Mouse (Mus musculus) granulocyte monocyte progenitor cell, adult 5-6 weeks (primary cell): ENCODE data around the gene Cdh4. TPM values are rescaled to one million over a fixed set of nuclear protein-coding genes. Genes with fewer than 3 reads are reported as not detected.

ENCODE experiments used
- ATAC-seq: replicated peaks from 2 replicates; pipeline ENCODE4 v1.8.0; 2016; ENCODE audit warnings: mild to moderate bottlenecking, moderate TSS enrichment, inconsistent platforms; ENCODE audit not compliant: poor library complexity, severe bottlenecking
- total RNA-seq, 2 experiments: library from RNA; stranded (forward) in 1 of 2; stranded (reverse) in 1 of 2; fragments of 200-712, 200-1000 nt in 1 of 2; fragments of >200 nt in 1 of 2; fragmentation: Nextera tagmentation in 1 of 2; gene quantifications; 2 replicates each; pipeline ENCODE4 v1.2.3; 2014 to 2017

The Cdh4 gene
- total RNA-seq, 2 experiments from 2014 or later, result not detected

DNA sequence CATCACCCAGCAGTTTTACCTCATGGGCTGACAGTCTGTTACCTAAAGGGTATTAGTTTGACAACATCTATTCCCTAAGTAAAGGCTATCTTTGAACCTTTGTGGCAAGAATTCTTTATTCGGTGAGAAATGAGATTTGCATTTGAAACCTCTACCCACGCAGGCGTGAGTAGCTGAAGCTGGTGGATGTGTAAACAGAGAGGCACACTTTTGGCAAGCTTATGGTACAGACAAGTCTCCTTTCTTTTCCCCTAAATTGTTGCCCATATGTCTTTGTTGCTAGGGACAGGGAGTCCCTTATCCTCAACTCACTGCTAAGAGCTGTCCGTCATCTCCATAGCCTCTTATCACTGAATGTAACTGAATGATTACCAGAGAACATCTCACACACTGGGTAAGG lies 21.3 kb downstream of the Cdh4 start:
- ATAC-seq, result no peak

DNA sequence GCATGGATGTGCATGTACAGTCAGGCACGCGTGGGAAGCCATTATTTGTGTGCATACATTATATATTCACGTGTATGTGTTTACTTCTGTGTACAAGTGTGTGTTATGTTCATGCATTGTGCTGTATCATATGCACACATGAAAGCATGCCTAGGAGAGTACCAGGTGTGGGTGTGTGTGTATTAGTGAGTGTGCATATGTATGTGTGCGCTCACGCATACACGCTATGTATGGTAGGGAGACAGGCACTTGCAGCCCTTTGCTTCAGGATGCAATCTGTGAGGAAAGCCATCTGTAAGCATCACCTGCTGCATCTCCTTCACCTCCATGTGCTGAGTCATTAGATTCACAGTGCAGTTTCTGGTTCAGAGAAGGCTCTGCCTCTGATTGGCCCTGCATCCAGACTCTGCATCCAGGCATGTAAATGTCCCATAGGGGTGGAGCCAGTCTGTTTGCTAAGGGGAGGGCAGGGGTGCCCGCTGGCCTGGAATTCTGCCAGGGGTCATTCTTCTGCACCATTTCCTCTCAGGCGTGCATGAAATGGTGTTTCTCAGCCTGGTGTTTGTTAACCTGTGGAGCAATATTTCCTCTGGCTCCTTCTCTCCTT lies 25.7 kb downstream of the Cdh4 start:
- ATAC-seq, result no peak

DNA sequence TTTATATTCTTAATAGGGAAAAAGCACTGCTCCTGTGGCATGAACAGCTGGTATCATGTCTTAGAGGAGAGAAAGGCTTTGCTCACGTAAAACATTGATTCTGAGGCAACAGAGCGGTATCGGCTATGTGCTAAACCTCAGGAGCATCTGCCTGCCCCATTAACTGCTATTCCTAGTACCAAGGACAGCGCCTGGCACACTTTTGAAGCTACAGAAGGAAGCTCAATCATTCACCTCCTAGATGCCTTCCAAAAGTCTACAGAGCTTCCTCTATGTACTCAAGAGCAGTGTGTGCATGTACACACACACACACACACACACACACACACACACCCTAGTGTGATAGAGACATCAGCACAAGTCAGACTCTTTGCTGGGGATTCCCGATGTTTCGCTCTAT lies 34.4 kb downstream of the Cdh4 start:
- no peak for ATAC-seq

DNA sequence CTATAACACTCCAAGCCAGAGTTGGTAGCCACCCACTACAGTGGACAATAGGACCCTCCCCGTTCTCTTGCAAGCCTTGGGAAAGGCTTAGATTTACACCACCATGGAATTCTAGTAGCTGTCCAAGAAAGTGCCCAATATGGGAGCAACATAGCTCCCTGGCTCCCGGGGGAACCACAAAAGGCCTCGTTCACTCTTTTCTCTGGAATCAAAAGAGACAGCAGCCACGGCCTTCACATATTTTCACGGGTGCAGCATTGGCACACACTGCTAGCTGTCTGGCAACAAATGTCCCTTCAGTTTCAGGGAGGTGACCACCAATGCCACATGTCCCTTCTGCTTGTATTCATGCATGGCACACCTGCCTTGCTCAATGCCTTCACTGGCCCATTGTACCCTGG lies 38.6 kb downstream of the Cdh4 start:
- no peak for ATAC-seq

GRCm38 (mm10) chr2:179481363-179481762 lies 39.1 kb downstream of the Cdh4 start:
- no peak for ATAC-seq

DNA sequence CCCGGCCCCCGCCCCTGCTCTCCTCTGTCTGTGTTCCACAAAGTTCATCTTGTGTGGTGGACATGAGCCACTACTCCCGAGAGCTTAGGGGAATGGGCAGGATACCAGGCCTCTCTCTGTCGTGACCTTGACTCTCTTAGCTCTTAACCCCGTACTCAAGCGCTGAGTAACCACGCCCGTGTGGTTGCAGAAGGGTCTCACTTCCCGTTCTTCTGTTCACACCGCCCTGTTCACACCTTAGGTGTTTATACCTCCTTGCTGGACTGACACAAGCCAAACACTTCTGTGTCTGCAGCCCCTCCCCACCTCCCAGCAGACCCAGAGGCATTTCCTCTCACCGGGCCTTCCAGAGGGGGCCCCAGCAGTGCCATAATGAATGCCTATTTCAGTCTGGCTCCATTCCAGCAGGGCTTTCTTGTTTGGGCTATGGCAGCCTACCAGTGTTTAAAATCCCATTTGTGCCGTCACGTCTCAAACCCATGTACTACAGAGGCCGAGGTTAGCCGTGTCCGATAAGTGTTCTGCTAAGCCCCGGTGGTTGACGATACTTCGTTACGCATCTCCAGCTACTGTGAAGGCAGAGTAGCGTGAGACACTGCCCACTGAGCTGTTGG lies 46.4 kb downstream of the Cdh4 start:
- no peak for ATAC-seq

DNA sequence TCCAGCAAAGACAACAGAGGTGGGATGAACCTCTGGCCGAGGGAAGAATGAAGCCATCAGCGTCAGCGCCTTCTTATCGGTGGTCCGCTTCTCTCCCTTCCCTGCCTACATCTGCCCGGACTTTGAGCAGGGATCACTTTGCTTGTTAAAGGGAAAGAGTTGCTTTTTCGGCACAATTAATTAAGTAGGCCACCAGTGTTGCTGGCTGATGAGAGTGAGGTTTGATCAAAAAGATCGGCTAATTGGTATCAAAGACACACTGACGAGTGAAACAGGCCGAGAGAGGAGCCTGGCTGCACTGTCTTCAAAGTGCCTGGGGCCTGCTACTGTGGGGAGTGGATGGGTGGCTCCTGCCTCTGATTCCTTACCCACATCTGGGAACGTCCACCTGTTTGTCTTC lies 49.7 kb downstream of the Cdh4 start:
- ATAC-seq, result no peak

GRCm38 (mm10) chr2:179494276-179494675 lies 52.0 kb downstream of the Cdh4 start:
- no peak for ATAC-seq

GRCm38 (mm10) chr2:179510439-179510838 lies 68.2 kb downstream of the Cdh4 start:
- no peak for ATAC-seq

DNA sequence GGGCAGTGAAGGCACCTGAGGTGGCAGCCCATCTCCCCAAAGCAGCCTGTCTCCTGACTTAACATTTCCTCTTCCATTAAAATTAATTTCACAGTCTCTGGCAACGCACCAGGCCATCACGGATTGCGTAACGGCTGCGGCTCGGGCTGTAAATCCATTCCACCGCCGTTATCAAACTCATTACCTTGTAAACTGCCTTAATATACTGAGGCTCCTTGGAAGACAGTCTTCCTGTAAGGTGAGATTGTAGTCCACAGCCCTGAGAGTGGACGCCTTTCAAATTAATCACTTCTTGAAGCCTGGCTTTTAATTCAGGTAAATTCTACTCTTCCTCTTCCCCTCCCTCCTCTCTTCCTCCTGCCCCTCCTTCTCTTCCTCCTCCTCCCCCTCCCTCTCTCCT lies 74.3 kb downstream of the Cdh4 start:
- ATAC-seq, result no peak

- ATAC-seq, result no peak
These were observed 76.3 kb downstream of the Cdh4 start for GRCm38 (mm10) chr2:179518456-179519032.

GRCm38 (mm10) chr2:179519161-179519560 lies 76.9 kb downstream of the Cdh4 start:
- ATAC-seq, result no peak

- no peak for ATAC-seq
These were observed 77.7 kb downstream of the Cdh4 start for GRCm38 (mm10) chr2:179519931-179520330.

GRCm38 (mm10) chr2:179520941-179521340 lies 78.7 kb downstream of the Cdh4 start:
- ATAC-seq, result no peak

GRCm38 (mm10) chr2:179521444-179521843 lies 79.2 kb downstream of the Cdh4 start:
- ATAC-seq, result no peak

- ATAC-seq, result no peak
These were observed 79.9 kb downstream of the Cdh4 start for GRCm38 (mm10) chr2:179522141-179522540.

DNA sequence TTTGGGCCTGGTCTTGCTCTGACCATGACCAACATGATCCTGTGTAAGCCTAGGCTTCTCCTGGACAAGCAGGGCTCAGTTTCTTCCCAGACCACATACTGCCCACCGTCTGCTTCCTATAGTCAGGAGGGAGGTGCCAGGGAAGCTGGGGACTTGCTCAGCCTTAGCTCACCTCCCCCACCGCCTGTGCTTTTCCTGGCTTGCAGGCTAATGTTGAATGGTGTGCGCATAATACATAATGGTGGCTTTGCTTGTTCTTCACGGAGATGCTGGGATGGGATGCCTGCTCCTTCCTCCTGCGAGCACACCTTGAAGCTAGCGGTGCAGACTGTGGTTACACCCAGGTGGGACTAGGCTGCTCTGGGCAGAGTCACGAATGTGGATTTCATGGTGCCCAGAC lies 84.7 kb downstream of the Cdh4 start:
- ATAC-seq, result no peak

DNA sequence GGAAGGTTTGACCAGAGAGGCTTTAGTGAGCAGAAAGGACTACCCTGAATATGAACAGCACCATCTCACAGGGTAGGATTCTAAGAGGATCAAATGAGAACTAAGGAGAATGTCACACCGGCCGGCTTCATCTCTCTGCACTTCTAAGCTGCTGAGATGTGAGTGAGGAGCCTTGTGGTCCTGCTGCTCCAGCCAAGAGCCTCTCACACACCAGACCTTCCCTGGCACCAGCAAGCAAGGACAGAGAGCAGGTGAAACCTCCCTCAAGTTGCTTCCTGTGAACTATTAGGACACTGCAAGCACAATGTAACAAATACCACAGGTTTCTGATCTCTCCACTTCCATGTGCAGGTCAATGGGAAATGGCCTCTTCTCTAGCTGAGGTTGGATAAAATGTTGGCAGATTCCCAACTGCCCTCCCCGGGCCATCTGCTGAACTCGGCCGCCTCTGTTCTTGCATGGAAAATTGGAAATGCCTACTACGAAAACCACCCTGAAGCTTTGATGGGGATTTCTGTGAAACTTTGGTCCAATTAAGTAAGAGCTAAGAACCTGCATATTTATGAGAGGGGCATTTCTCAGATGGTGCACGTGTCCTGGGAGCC lies 88.3 kb downstream of the Cdh4 start:
- ATAC-seq, result no peak

GRCm38 (mm10) chr2:179533196-179533595 lies 91.0 kb downstream of the Cdh4 start:
- no peak for ATAC-seq

DNA sequence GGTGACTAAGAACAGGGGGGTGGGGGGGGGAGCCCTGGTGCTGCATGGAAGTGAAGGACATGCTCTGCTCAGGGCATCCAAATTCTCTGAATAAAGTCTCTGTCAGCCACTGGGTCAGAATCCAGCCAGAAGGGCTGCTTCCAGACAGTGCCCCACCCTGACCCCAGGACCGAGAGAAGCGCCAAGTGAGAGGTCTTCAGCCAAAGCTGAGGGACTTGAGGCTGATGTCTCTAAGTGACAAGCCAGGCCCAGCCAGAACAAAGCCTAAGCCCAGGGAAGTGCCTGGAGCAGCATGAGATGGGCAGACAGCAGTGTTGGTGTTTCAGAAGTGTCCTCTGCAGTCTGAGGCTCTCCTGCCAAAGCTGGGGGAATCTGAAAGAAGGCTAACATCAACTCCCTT lies 91.7 kb downstream of the Cdh4 start:
- no peak for ATAC-seq

DNA sequence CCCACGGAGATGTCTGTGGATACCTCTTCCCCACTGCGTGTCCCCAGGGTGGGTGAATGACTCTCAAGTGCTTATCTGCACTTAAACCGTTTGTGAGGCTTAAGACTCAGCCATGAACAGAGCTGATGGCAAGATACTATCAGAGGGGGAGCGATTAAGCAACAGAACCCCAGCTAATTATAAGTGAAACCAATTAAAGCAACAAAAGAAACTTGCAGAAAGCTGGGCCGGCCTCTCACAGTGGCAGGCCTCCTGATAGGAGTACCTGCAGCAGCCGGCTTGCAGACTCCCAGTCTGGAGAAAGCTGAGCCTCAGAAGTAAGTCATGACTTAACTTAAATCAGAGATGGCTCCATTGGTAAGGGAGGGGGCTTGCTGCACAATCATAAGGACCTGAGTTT lies 93.0 kb downstream of the Cdh4 start:
- no peak for ATAC-seq

GRCm38 (mm10) chr2:179536762-179537161 lies 94.5 kb downstream of the Cdh4 start:
- ATAC-seq, result no peak
